Mouse (Mus musculus) adrenal gland, adult 8-10 months (tissue): ENCODE data around the gene Slc6a2. TPM values are rescaled to one million over a fixed set of nuclear protein-coding genes. Genes with fewer than 3 reads are reported as not detected.

Experiments
- DNase-seq: peaks from one replicate; pipeline ENCODE4 v3.0.0; 2022
- total RNA-seq, 4 experiments: library from RNA; stranded (reverse); gene quantifications; 2 replicates each; pipeline ENCODE4 v1.2.4; 2022

Gene Slc6a2
- 10 to 100 TPM in 2 of 4 experiments, 1 to 10 TPM in 2; 6.0 to 27.5 (median 12.8) TPM for total RNA-seq

DNA sequence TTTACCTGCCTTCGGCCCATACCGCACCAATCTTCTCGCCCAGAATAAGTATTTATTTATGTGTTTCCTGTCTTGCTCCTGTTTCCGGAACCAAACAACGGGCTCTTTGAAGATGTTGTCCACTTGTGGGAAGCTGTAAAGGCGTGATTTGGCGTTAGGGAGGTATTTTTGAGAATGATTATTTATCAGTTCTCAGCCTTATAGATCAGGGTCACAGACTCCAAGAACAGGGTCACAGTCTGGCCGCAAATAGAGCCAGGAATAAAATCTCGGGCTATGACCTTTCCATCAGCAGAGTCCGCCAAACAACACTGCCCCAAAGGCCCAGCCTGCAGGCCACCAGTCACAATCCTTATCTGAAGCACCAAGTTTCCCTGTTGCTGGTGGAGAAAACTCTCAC lies at the start of gene Slc6a2:
Slc6a2 (plus strand) TSS at position 301 of the 400 bp plus-strand sequence.
- no peak for DNase-seq

DNA sequence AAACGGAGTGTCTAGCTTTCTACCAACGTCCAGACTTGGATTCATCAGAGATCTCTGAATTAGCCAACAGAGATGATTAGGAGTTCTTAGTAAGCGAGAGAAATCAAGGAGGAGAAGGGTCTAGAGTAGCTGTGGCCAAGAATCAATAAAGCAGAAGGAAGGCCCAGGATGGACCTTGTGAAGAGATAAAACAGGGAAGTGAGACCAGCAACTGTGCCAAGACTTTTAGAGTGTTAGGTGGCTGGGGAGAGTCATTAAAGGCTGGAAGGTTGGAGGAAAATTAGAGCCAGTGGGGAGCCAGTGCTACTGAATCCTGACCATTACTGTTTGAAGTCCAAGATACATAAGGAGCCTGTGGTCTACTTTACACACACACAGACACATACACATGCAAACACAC lies 48.4 kb upstream of the Slc6a2 start:
- DNase-seq = no peak

DNA sequence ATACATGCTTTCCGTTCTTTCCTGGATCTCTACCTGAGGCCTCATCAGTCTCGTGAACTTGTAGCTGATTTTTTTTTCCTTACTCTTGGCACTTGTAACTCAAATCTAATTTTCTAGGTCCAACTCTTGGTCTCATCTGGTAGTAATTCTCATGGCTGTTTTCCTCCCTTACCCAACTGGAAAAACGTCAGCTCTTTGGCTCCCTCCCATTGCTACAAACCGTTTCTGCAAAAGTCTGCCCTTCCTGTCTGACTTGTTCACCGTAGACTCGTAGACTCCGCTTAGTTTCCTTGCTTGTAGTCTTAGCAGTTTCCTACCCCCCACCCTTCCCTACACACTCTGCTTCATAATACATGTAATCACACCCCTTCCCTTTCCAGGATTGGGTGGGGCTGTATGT lies 46.5 kb upstream of the Slc6a2 start:
- no peak for DNase-seq

DNA sequence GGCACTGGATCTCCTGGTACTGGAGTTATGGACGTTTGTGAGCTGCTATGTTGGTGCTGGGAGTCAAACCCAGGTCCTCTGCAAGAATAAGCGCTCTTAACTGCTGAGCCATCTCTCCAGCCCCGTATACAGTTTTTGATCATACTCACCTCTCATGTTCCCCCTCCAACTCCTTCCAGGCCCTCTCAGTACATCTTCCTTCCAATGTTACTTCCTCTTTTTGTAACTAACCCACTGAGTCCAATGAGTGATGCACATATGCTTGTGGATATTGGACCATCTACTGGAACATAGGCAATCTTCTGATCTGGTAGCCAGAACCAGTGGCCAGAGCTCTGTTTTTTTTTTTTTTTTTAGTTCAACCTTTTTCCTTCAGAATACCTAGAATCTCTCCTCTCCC lies 43.8 kb upstream of the Slc6a2 start:
- no peak for DNase-seq

DNA sequence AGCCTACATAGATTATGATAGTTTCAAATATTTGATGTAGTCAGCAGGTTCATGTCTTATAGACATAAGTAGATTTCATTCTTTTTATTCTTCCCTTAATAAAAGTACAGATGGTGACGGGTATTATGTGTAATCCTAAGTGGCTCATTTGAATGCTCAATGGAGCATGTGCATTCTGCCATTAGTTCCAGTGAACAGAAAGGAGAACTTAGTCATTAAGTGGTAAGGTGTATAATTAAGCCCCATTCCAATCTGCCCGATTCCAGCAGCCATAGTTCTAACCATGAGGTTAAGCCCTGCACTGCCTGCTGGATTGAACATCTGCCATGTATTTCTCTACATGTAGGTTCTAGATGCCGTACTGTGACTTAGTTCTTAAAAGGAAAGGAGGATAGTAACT lies 38.1 kb upstream of the Slc6a2 start:
- no peak for DNase-seq

DNA sequence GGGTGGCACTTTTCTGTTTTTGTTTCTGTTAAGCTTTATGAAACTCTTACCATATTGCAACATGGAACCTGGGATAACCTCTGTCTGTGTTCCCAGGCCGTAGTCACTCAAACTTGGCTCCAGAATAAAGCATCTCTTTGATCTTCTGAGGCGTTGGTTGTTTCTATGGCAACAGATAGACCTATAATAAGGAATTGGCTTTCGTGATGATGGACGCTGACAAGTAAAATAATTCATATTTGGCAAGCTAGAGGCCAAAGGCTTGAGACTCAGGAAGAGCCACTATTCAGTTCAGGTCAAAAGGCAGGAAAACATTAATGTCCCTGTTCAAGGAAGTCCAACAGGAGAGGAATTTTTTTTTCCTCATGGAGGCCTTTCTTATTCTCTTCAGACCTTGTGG lies 30.9 kb upstream of the Slc6a2 start:
- DNase-seq = no peak

DNA sequence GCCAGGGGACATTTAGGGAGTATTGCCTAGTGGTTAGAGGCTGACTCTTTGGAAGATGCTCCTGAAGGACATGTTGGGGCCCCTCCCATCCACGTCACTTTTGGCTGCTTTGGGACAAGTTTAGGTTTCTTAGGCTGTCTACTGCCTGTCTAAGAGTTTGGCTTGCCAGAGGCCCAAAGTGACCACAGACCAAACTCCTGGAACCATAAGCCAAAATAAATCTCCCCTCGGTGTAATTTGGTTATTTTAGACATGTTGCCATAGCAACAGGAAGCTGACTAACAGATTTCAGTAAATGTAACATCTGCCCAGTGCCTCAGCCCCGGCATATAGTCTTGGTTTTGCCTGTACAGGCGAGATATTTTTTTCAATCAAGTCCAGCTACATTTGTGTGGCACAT lies 21.8 kb upstream of the Slc6a2 start:
- no peak for DNase-seq

DNA sequence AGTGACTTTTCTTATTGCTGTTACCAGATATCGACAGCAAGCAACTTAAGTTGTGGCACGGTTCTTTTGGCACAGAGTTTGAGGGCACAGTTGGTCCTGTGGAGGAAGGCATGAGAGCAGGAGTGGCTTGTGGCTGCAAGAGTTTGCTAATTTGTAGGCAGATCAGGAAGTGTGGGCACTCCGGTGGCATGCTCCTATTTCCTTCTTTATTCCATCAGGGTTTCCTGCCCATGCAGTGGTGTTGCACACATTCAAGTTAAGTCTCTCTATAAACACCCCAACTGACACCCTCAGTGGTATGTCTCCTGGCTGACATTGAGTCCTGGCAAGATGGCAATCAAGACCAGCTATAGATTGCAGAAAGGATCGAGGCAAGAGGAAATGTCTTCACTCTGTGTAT lies 10.8 kb upstream of the Slc6a2 start:
- DNase-seq = no peak

DNA sequence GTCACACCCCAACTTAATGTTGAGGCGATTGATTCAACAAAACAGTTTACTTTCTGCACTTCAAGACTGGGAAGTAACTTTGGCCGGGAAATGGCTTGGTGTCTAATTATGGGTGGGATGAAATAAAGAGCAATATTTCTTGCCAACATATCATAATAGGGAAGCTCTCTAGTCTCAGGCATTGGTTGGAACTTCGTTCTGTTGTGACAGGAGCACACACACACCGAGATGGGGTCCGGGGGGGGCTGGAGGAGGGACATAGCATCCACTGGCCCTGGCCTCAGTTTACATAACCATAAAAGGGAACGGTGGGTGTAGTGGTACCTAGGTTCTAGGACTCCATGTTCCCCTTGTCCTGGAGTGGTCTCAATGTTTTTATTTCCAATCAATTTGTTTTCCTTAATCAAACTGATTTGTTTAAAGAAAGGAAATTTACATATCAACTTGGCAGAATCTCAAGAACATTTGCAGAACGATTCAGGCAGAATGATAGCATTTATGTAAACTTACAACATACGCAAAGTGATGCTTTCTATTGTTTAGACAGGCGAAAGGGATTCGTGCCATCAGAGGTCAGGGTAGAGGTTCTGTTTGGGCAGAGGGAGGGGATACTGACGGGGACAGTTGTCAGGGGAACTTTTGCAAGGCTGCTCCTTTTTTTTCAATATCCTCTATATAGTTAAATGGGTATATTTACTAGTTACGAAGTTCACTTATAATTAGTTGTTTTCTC lies 9.1 kb upstream of the Slc6a2 start:
- no peak for DNase-seq

DNA sequence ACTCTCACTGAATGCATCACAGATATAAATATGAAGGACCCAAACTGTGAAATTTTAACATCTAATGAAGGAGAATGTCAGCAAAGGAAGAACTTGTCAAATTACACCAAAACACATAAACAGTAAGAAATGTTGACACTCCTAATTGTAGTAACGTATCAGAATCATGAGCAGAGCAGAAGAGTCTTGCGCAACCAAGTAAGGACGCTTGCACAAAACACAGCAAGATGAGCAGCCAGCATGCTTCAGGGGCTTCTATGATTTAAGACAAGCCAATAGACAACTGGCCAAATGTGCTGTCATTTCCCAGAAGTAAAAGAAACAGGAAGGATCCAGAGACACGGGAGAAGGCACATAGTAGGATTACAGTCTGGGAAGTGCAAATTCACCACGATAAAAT lies 5.8 kb upstream of the Slc6a2 start:
- DNase-seq = no peak

DNA sequence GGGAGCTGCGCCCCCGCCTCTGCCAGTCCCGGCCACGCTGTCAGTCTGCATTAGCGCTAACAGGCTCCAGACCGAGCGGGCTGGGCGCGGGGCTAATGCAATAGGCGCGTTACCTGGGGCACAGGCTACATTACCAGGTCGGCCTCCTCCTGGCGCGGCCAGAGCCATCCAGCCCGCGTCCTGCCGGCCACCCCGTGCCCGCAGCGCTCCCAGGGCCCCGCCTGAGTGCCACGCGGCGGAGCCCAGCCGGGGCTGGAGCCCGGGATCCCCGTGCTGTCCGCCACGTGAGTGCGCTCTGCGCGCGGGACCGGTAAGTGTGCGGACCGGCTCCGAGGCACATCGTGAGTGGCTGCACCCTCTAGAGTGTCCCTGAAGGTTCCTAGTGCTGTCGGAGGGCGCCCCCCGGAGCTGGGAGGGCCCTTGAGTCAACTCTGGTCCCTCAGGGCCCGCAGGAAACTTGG lies 602 bp downstream of the Slc6a2 start:
- no peak for DNase-seq

DNA sequence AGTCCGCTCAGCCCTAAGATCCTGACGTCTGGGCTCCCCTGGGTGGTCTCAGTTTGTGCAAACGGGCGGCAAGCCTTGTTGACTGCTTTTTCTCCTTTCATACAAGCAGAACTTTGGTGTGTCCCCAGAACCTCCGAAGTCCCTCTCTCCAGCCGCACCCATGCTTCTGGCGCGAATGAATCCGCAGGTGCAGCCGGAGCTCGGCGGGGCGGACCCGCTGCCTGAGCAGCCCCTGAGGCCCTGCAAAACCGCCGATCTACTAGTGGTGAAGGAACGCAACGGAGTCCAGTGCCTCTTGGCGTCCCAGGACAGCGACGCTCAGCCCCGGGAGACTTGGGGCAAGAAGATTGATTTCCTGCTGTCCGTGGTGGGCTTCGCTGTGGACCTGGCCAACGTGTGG lies 1.2 kb downstream of the Slc6a2 start:
- no peak for DNase-seq

DNA sequence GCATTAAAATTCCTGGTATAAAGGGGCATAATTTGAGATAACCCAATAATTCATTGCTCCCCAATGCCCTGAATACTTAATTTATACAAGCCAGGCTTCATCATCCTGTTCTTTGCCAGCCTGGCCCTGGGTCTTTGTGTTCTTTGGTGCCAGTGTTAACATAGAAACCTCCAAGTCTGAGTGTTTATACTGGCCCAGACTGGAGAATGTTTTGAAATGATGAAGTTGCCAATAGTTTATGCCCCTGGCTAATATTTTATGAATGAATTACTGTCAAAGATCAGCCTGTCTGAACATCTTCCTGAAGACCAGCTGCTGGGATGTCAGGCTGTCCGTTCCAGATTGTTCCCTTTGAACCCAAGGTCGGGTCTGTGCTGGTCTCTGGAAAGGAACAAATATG lies 4.7 kb downstream of the Slc6a2 start:
- no peak for DNase-seq

DNA sequence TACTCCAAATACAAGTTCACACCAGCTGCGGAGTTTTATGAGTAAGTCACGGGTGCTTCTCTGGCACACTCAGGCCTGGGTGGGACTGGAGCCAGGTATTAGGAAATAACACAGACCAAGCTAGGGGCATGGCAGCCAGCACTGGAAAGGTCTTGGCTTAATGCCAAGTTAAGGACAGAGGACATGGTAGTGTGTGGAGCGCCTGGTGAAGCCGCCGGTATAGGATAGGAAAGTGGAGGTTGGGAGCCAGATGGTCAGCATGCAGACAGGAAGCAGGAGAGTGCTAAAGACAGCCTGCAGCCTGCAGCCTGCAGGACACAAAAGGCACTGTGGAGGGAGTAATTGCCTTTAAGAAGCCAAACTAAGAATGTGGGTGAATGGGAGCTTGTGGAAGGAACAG lies 13.1 kb downstream of the Slc6a2 start:
- peak; percentile 74 for DNase-seq

DNA sequence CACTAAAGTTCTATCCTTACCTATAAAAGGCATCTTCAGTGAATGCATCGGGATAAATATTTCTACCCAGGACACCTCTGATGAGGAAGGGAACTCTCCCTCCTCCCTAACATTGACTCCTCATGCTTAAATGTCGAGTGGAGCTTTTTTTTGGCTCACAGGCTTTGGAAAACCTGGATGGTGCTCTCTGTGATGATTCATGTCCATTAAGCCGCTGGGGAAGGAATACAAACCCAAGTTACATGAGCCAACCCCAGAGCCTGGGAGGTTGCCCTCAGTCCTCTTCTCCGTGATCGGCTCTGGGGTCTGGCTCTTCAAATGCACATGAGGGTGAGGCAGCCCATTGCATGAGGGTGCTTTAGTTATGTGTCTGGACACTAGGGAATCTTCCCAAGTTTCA lies 16.8 kb downstream of the Slc6a2 start:
- DNase-seq = no peak

DNA sequence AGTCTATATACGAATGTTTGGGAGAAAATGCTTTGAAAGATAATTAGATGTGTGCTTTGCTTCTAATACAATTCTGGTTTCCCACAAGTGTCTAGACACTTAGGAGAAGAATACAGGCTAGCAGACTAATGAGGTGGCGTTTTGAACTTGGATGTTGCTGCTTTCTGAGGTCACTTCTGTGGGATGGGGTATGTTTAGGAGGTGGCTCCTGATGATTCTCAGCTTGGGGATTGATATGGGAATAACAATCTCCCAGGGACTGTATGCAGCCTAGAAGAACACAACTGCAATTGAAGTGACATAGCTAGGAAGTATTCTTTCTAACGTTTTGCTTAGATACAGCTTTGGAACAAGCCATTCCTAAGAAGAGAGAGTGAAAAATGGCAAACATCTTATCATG lies 22.6 kb downstream of the Slc6a2 start:
- no peak for DNase-seq

DNA sequence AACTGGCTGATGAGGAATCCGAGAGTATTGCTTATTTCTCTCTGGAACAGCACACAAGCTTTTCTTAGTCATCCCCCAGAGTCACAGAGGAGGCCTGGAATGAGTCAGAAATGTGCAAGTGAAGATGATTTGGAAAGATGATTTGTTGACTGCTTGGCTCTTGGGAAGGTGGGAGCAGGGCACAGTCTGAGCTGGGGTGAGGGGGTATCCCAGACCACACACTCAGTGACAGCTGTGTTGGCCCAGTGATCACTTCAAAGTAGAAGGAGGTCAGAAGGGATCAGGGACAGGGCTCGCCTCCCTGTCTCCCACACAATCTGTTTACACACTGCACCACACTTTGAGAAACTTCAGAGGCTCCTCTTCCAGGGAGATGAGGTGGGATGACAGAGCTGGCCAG lies 24.5 kb downstream of the Slc6a2 start:
- DNase-seq = no peak

DNA sequence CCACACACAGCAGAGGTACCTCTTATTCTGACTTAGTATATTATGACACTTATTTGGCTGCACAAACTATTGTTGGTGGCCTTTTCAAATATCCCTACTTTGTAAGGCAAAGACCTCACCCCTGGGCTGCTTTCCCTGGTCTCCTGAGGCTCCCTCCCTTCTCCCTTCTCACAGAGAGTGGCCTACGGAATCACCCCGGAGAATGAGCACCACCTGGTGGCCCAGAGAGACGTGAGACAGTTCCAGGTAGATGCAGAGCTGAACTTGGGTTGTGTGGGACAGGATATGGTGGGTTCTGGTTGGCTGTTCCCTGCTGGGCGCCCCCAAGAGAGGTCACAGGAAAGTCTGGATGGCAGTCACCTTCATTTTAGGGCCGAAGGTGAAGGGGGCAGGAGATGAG lies 37.0 kb downstream of the Slc6a2 start:
- DNase-seq = no peak

DNA sequence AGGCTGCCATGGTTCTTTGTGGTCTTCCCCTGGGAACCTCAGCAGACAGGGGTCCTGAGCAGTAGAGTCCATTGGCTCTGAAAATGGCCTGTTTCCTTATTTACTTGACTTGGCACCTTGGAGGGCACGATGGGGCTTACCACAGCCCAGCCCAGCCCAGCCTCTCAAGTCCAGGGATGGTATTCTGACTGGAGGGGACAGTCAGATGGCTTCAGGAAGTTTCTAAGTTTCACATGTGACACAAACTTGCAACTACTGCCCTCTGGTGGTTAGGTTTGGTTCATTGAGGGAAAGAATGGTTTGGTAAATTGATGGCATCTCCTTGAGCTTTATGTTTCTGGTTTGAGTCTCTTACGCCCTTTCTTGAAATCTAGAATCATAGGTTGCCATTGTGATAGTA lies 38.7 kb downstream of the Slc6a2 start:
- no peak for DNase-seq

DNA sequence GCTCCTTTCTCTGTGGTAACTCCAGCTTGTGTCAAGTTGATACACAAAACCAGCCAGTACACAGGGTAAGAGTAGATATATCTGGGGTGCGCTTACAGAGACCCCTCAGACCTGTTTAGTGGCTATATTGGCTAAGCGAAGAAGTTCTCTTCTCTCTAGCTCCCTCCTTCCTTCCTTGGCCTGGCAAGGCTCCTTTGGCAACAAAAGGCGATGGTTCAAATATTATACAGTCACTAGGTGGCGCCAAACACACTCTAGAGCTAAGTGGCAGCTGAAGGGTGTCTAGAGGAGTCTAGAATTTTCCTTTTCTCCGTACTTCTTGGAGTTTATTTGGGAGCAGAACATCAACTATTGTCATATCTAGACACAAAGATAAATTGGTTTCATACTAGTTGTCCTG lies 50.4 kb downstream of the Slc6a2 start:
- DNase-seq = no peak

DNA sequence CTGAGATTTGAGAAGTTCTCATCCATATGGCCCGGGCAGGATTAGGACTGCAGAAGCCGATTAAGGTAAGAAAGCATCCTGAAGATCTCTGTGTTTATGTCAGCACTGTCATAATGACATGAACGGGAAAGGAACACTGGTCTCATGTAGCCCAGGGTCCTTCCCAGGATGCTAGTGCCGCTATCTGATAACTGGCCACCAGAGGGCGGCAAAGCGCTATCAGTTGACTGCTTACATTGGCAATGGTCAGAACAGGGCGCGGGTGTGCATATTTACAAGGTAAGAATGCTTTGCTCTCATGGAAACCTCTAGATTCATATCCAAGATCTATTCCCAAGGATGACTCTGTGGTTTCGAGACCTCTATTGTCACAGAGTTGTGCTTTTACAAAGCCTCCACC lies 51.6 kb downstream of the Slc6a2 start:
- peak; percentile 39 for DNase-seq

DNA sequence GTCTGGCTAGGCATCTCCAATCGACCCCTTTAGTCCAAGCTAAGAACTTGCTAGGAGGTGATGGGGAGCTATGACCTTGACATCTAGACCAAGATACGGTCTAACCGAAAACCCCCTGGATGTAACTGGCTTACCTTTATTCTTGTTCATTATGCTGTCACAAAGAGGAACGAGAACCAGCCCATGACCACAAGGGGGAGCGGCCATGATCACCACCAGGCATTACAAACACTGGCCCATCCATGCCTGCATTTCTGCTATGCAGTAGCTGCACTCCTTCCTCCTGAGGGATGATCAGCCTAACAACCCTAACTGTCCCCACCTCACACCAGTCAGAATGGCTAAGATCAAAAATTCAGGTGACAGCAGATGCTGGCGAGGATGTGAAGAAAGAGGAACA lies 52.3 kb downstream of the Slc6a2 start:
- DNase-seq = no peak

DNA sequence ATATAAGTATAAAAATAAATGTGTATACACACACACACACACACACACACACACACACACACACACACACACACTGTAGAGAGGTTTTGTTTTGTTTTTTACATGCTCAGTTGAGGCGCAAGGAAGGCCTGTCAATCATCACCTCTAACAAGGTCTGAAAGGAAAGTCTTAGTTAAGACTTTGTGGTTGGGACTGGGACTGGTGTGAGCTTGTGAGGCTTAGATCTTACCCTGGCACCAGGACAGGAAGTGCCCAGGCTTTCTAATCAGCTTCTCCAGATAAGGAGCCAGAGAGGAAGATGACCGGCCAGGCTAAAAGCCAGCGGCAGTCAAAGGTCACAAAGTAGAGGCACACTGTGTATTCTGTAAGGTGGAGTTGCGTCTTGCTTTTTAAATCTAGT lies 54.4 kb downstream of the Slc6a2 start:
- DNase-seq = no peak

DNA sequence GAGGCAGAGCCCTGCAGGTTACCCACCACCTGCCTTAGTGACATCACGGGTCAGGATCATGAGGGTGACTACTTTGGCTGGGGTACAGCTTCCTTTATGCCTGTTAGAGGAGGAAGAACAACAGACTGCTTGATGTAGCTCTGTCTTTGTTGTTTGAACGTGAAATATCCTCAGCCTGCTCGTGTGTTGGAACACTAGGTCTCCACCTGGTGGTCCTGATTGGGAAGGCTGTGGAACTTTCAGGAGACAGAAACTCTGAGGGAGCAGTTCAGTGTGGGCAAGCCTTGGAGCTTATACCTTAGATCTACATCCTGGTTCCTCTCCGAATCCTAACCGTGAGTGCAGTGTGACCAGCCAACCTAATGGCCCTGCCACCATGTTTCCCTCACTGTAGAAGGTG lies 61.9 kb downstream of the Slc6a2 start:
- no peak for DNase-seq

DNA sequence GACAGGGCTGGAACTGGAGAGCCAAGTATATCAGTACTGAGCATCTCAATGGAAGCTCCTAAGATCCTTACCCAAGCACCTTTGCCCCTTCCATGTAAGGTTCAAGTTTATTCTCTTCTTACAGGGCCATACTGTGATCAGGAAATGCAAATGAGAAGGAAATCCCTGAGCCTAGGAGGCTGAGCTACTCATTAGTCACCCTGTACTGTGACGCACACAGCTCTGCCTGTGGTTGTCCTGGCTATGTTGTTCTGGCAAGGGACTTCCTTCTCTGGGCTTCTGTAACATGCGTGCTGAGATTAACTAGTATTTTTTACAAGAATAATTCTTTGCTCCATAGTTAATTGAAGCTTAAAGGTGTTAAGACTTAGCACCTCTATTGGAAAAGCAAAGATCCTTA lies 70.8 kb downstream of the Slc6a2 start:
- DNase-seq = no peak
